Mouse (Mus musculus) spleen, adult 2 months (tissue): ENCODE measurements at regions not wholly inside any gene's neighbourhood (a gene's known extent, or its start where the extent isn't known, plus 50 kb on each side); places are given as distances from the start of the nearest gene placed in this dataset.

Experiments used
- DNase-seq, 2 experiments: peaks; one replicate each; pipeline versions ENCODE4 v3.0.0 to v3.0.0-alpha.2; 2012 to 2021; ENCODE audit warnings: low spot score in 2 of 2, low read depth in 1 of 2
- H3K27ac ChIP-seq: fragments of 200-500 bp; 2 replicates; pipeline ENCODE4 v1.5.1; 2012; ENCODE audit warnings: low read length, inconsistent platforms; ENCODE audit not compliant: insufficient read depth
- H3K27me3 ChIP-seq: fragments of 200-500 bp; 2 replicates; pipeline ENCODE4 v1.6.1; 2012; ENCODE audit warnings: mild to moderate bottlenecking, moderate library complexity, low read length, inconsistent platforms; ENCODE audit not compliant: control insufficient read depth, insufficient read depth
- H3K36me3 ChIP-seq: fragments of 200-500 bp; 2 replicates; pipeline ENCODE4 v1.6.1; 2012; ENCODE audit warnings: mild to moderate bottlenecking, low read length, inconsistent platforms; ENCODE audit not compliant: control insufficient read depth, insufficient read depth
- H3K4me1 ChIP-seq: fragments of 200-500 bp; 2 replicates; pipeline ENCODE4 v1.6.1; 2011; ENCODE audit warnings: inconsistent platforms; ENCODE audit not compliant: control insufficient read depth, insufficient read depth, insufficient read length
- H3K4me3 ChIP-seq: fragments of 200-500 bp; 2 replicates; pipeline ENCODE4 v1.5.1; 2011; ENCODE audit warnings: mild to moderate bottlenecking, inconsistent platforms; ENCODE audit not compliant: insufficient read depth, insufficient read length; ENCODE audit errors: extremely low read depth
- CTCF ChIP-seq: fragments of 200-500 bp; IDR thresholded peaks from 2 replicates; pipeline ENCODE4 v1.5.1; 2011; ENCODE audit warnings: mild to moderate bottlenecking, inconsistent platforms; ENCODE audit not compliant: insufficient read depth, insufficient read length, insufficient replicate concordance; ENCODE audit errors: extremely low read depth
- POLR2A ChIP-seq: fragments of 200-500 bp; IDR thresholded peaks from 2 replicates; pipeline ENCODE4 v1.6.1; 2011; ENCODE audit warnings: low read depth, low read length, inconsistent platforms
- WGBS: fragments of 180-500 bp; shearing (Covaris S2); methylation state at CpG from one replicate; pipeline ENCODE4 v1.1.7; 2018; 5-methylcytosine and 5-hydroxymethylcytosine counted together

GRCm38 (mm10) chr4:106244384-106244819, 71.6 kb upstream of the Usp24 start:
- Histone ChIP-seq H3K4me3 (no peak overlapping the region), H3K27ac (no peak overlapping the region), H3K36me3 (no peaks in the 10 kb centered on the region), H3K4me1 (no peaks in the 10 kb centered on the region), H3K27me3 (no peaks in the 10 kb centered on the region)
- no peak for DNase-seq
- 92% methylated on average over 14 of the region's 14 CpGs for WGBS
- TF ChIP-seq POLR2A (no peak), CTCF (no peak)

GRCm38 (mm10) chr4:106244826-106245510, 71.0 kb upstream of the Usp24 start:
- Histone ChIP-seq H3K36me3 (no peaks in the 10 kb centered on the region), H3K4me3 (no peak overlapping the region), H3K27ac (no peak overlapping the region), H3K27me3 (no peaks in the 10 kb centered on the region), H3K4me1 (no peaks in the 10 kb centered on the region)
- no peak for DNase-seq
- 82% methylated on average over 9 of the region's 9 CpGs for WGBS
- TF ChIP-seq POLR2A: no peak
- no peak for TF ChIP-seq CTCF

- no peak; the same call in 1 of the 2 replicates for TF ChIP-seq CTCF
- TF ChIP-seq POLR2A: no peak
- DNase-seq: no peak
- no peaks in the 10 kb centered on the region for H3K36me3 ChIP-seq
- H3K4me3 ChIP-seq: no peak overlapping the region
- 91% methylated on average over 2 of the region's 2 CpGs for WGBS
- no peaks in the 10 kb centered on the region for H3K27me3 ChIP-seq
- no peaks in the 10 kb centered on the region for H3K4me1 ChIP-seq
- no peak overlapping the region for H3K27ac ChIP-seq
Observed at GRCm38 (mm10) chr4:106246695-106247094, 69.3 kb upstream of the Usp24 start.

- 97% methylated on average over 5 of the region's 5 CpGs for WGBS
- TF ChIP-seq POLR2A (no peak), CTCF (no peak)
- no peaks in the 10 kb centered on the region for H3K4me1 ChIP-seq
- H3K36me3 ChIP-seq: no peaks in the 10 kb centered on the region
- no peak overlapping the region for H3K4me3 ChIP-seq
- no peak for DNase-seq
- no peaks in the 10 kb centered on the region for H3K27me3 ChIP-seq
- no peak overlapping the region for H3K27ac ChIP-seq
Observed at GRCm38 (mm10) chr4:106247398-106247797, 68.6 kb upstream of the Usp24 start.

GRCm38 (mm10) chr4:106248272-106248671, 67.7 kb upstream of the Usp24 start:
- Histone ChIP-seq H3K27me3 (no peaks in the 10 kb centered on the region), H3K27ac (no peak overlapping the region), H3K36me3 (no peaks in the 10 kb centered on the region), H3K4me3 (no peak overlapping the region), H3K4me1 (no peaks in the 10 kb centered on the region)
- TF ChIP-seq CTCF: no peak
- TF ChIP-seq POLR2A: no peak
- WGBS: 80% methylated on average over 8 of the region's 8 CpGs
- no peak for DNase-seq

GRCm38 (mm10) chr4:106249028-106249782, 66.8 kb upstream of the Usp24 start:
- no peaks in the 10 kb centered on the region for H3K4me1 ChIP-seq
- TF ChIP-seq CTCF (no peak), POLR2A (no peak)
- no peak overlapping the region for H3K27ac ChIP-seq
- DNase-seq: no peak
- no peak overlapping the region for H3K4me3 ChIP-seq
- 64% methylated on average over 7 of the region's 7 CpGs for WGBS
- H3K36me3 ChIP-seq: no peaks in the 10 kb centered on the region
- no peaks in the 10 kb centered on the region for H3K27me3 ChIP-seq

- Histone ChIP-seq H3K27ac (no peak overlapping the region), H3K4me1 (no peaks in the 10 kb centered on the region), H3K36me3 (no peaks in the 10 kb centered on the region), H3K27me3 (no peaks in the 10 kb centered on the region), H3K4me3 (no peak overlapping the region)
- 72% methylated on average over 2 of the region's 2 CpGs for WGBS
- TF ChIP-seq POLR2A (no peak), CTCF (no peak)
- no peak for DNase-seq
Observed at GRCm38 (mm10) chr4:106250048-106250447, 66.0 kb upstream of the Usp24 start.
